Mouse (Mus musculus) stomach, postnatal 0 days (tissue): Measurements from ENCODE around the gene Adh6a. TPM values are rescaled to one million over a fixed set of nuclear protein-coding genes. Genes with fewer than 3 reads are reported as not detected.

ENCODE experiments used
- ATAC-seq: fragments of 200-750 bp; cut with Nextera tagmentation; 2 replicates; pipeline ENCODE4 v1.8.0; 2017; ENCODE audit not compliant: low FRiP score, low TSS enrichment
- DNase-seq: peaks from one replicate; pipeline ENCODE4 v3.0.0-alpha.2; 2016; ENCODE audit warnings: low spot score
- H3K27ac ChIP-seq: fragments of 300-500 bp; sonication (generic); replicated peaks from 2 replicates; pipeline ENCODE4 v1.5.1; 2014; ENCODE audit warnings: mild to moderate bottlenecking, control low read depth
- H3K27me3 ChIP-seq: fragments of 300-500 bp; sonication (generic); 2 replicates; pipeline ENCODE4 v1.6.1; 2014; ENCODE audit warnings: low read length; ENCODE audit not compliant: control insufficient read depth, insufficient read depth
- H3K36me3 ChIP-seq: fragments of 300-500 bp; sonication (generic); 2 replicates; pipeline ENCODE4 v1.6.1; 2014; ENCODE audit warnings: low read length, mixed read lengths; ENCODE audit not compliant: control insufficient read depth, insufficient read depth
- H3K4me1 ChIP-seq: fragments of 300-500 bp; sonication (generic); replicated peaks from 2 replicates; pipeline ENCODE4 v1.6.1; 2014; ENCODE audit warnings: antibody characterized with exemption; ENCODE audit not compliant: control insufficient read depth, insufficient read depth
- H3K4me2 ChIP-seq: fragments of 300-500 bp; sonication (generic); replicated peaks from 2 replicates; pipeline ENCODE4 v1.6.1; 2014; ENCODE audit warnings: low read depth, mild to moderate bottlenecking, control low read depth, moderate library complexity
- H3K4me3 ChIP-seq: fragments of 300-500 bp; sonication (generic); 2 replicates; pipeline ENCODE4 v1.5.1; 2014; ENCODE audit warnings: low read depth, low read length, control low read depth
- H3K9ac ChIP-seq: fragments of 300-500 bp; sonication (generic); 2 replicates; pipeline ENCODE4 v1.6.1; 2014; ENCODE audit warnings: mild to moderate bottlenecking, low read length, control low read depth, mixed read lengths
- H3K9me3 ChIP-seq: fragments of 300-500 bp; sonication (generic); 2 replicates; pipeline ENCODE4 v1.6.1; 2016; ENCODE audit warnings: low read length; ENCODE audit not compliant: control insufficient read depth
- CTCF ChIP-seq: IDR thresholded peaks from 2 replicates; pipeline ENCODE4 v1.5.1; 2016; ENCODE audit warnings: antibody characterized with exemption, low read depth, mild to moderate bottlenecking, moderate library complexity
- EP300 ChIP-seq: optimal IDR thresholded peaks from 2 replicates; pipeline ENCODE3; 2016; ENCODE audit warnings: antibody characterized with exemption
- WGBS: fragments of 180-500 bp; shearing (Covaris S2); extraction: QIAGEN DNeasy Blood & Tissue Kit; methylation state at CpG from one replicate; pipeline ENCODE4 v1.1.7; 2014; 5-methylcytosine and 5-hydroxymethylcytosine counted together
- polyA plus RNA-seq: library from polyadenylated mRNA; unstranded; fragments of >200 nt; fragmentation: Nextera tagmentation; extraction: Ambion mirVana; gene quantifications from 2 replicates; pipeline ENCODE4 v1.2.1, GENCODE M21; 2015

Gene Adh6a
- polyA plus RNA-seq, 1 experiment from 2014 or later: 47.0 TPM

DNA sequence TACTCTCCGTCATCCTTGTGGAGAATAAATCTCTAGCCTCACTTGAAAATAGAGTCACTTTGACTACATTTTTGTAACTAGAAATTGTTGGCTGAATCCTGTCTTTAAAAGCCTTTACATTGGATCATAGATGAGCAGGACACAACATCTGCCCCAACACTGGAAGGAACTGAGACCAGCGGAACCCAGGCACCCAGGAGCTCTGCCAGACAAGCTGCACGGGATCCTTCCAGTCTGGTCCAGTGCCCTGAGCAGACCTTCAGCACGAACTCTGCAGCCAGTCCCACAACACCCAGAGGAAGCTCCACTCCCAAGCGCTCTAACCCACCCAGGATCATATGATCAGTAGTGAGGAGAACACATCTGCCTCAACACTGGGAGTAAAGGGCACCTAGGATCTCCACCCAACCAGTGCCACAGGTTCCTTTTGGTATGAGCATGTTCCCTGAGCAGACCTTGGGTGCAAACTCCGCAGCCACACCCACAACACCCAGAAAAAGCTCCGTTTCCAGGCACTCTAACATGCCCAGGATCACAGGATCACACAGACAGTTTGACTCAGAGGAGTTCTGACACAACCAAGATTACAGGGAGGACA is 19.7 kb upstream of the Adh6a start:
- no peak for TF ChIP-seq CTCF
- no peak for TF ChIP-seq EP300
- Histone ChIP-seq H3K9me3 (no peaks in the 10 kb centered on the region), H3K27me3 (no peaks in the 10 kb centered on the region), H3K4me1 (no peaks in the 10 kb centered on the region), H3K4me2 (no peak overlapping the region), H3K27ac (no peak overlapping the region), H3K4me3 (no peak overlapping the region), H3K9ac (no peak overlapping the region), H3K36me3 (no peaks in the 10 kb centered on the region)
- DNase-seq: no peak
- no peak for ATAC-seq
- 78% methylated on average over 7 of the region's 7 CpGs for WGBS

DNA sequence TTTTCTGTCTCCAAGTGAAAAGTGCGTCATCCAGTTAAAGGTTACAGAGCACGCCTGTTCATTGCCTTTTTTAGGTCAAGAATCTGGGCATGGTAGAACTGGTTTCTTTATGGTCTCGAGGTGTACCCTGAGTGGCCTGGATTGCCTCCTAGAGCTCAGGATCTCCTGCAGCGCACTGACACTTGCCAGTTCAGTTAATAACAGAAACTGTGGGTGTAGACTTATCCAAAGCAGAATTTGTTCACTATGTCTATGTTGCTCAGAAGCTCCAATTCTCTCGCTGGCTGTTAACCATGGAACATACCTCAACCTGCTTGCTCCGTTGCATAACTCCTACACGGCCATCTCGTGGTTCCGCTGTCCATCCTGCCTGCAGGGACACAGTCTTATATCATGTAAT is 13.0 kb upstream of the Adh6a start:
- Histone ChIP-seq H3K4me1 (no peaks in the 10 kb centered on the region), H3K4me2 (no peak overlapping the region), H3K9ac (no peak overlapping the region), H3K27me3 (no peaks in the 10 kb centered on the region), H3K4me3 (no peak overlapping the region), H3K27ac (no peak overlapping the region), H3K36me3 (no peaks in the 10 kb centered on the region), H3K9me3 (no peaks in the 10 kb centered on the region)
- ATAC-seq (no peak), DNase-seq (no peak)
- 86% methylated on average over 9 of the region's 9 CpGs for WGBS
- TF ChIP-seq CTCF (no peak), EP300 (no peak)

DNA sequence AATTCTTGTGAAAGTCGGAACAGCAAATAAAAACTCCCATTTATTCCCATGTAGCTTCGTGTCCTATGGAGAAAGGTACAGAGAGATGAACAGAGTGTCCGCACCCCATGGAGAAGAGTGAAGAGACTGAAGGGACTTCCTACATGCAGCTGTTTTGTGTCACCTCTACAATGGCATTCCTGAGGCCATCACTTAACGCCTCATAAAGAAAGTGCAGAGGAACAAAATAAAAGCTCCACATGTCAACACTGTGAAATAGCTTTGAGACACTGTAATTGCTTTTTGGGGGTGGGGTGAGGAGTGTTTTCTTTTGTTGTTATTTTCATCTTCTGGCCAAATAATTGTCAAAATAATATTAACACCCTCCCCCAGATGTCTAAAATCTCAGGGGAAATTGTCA is 10.4 kb upstream of the Adh6a start:
- Histone ChIP-seq H3K9me3 (no peaks in the 10 kb centered on the region), H3K4me1 (no peaks in the 10 kb centered on the region), H3K4me2 (no peak overlapping the region), H3K27ac (no peak overlapping the region), H3K4me3 (no peak overlapping the region), H3K27me3 (no peaks in the 10 kb centered on the region), H3K36me3 (no peaks in the 10 kb centered on the region), H3K9ac (no peak overlapping the region)
- TF ChIP-seq CTCF: no peak
- ATAC-seq (no peak), DNase-seq (no peak)
- 77% methylated on average over 4 of the region's 4 CpGs for WGBS

DNA sequence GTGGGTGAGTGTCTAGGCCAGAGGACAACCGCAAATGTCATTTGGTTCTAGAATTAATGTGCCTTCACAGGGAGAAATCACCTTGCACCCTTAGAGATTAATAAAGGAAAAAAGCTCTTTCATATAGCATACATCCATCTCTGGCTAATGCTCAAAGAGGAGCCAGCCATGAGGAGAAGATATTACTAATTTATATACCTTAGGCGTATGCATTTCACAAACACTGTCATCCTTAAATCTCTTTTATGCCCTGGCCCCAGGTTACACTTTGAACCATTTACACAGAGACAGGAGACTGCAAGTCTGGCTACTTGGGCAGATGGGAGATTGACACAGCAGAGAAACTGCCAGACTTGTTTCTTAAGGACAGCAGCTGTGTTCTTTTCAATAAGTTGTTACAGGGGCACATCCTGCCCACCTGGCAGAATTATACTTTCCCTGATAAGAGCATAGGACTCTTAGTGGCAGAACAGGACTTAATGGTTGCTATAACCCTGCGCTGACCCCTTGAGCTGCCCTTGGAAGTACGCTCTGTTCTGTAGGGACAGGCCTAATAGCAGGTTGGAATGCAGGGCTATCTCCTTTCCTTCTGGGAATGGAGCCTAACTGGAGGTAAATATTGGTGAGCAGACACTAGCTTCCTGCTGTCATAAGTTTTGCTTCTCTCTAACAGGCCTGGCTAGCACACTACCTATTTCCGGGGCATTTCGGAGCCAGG is 9.2 kb upstream of the Adh6a start:
- ATAC-seq (no peak), DNase-seq (no peak)
- WGBS: 51% methylated on average over 6 of the region's 6 CpGs
- Histone ChIP-seq H3K27me3 (no peaks in the 10 kb centered on the region), H3K9ac (0 out of 2 replicates have a peak overlapping the region, but pooled peaks have one; percentile 23), H3K4me3 (no peak overlapping the region), H3K4me2 (no peak overlapping the region), H3K27ac (peak overlapping the region; percentile 81), H3K4me1 (no peaks in the 10 kb centered on the region), H3K9me3 (no peaks in the 10 kb centered on the region), H3K36me3 (no peaks in the 10 kb centered on the region)
- TF ChIP-seq CTCF: no peak
- TF ChIP-seq EP300: no peak

DNA sequence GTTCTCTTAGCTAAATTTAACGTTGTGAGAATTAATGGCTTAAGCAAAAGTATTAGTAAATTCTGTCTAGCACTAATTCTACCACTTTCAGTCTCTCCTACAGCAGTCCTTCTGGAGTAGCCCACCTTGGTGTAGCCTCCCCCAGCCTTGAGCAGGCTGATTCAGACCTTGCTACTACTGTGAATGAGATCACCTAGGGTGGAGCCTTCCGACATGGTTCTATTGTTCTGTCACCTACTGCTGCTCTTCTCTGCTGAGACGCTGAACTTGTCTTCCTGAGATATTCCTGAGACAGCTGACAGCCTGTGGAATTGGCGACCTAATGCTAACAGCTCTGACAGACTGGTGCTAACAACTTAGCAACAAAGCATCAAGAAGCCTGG is 8.6 kb upstream of the Adh6a start:
- peak; percentile 43; the same call in 1 of the 2 replicates for ATAC-seq
- TF ChIP-seq CTCF (no peak), EP300 (no peak)
- Histone ChIP-seq H3K27me3 (no peaks in the 10 kb centered on the region), H3K4me2 (no peak overlapping the region), H3K9ac (no peak overlapping the region), H3K36me3 (no peaks in the 10 kb centered on the region), H3K9me3 (no peaks in the 10 kb centered on the region), H3K27ac (peak overlapping the region; percentile 81), H3K4me3 (no peak overlapping the region), H3K4me1 (no peaks in the 10 kb centered on the region)
- no peak for DNase-seq
- WGBS: 32% methylated on average over 4 of the region's 4 CpGs

DNA sequence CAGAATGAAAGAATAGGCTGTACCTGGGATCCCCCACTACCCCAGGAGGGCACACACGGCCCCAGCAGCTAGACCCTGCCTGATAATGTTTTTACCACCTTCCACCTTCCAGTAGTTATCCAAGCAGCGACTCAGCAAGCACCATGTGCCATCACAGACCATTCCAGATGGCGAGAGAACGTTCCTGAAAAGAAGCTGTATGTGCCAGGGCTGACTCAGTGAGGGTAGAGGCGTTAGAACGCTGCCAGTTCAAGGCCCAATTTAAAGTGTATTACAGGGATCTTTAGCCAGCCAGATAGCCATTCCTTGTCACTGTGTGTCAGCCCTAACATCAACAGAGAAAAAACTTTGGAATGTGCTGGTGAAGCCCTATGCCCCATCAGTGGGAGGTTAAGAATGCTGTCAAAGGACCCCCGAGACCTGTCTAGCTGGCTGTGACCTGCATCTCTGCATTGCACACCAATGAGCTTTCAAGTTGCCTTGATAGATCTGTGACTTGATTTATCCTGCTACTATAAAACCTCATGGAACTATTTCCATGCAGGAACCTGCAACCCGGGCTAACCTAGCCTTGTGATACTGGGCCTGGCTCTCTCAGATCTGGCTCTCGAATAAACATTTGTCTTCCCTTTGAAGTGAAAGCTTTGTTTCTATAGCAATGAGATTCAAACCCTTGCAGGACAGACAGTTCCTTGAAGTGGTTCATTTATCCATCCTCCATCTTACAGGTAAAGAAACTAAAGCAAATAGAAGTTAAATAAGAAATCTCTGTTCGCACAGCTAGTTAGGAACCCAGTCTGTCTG is 7.4 kb upstream of the Adh6a start:
- no peak overlapping the region for H3K9ac ChIP-seq
- no peak for ATAC-seq
- H3K27ac ChIP-seq: peak overlapping the region; percentile 13; the same call in 1 of the 2 replicates
- peak; percentile 29 for DNase-seq
- H3K9me3 ChIP-seq: no peaks in the 10 kb centered on the region
- no peaks in the 10 kb centered on the region for H3K36me3 ChIP-seq
- no peak overlapping the region for H3K4me2 ChIP-seq
- TF ChIP-seq EP300 (no peak), CTCF (no peak)
- no peaks in the 10 kb centered on the region for H3K27me3 ChIP-seq
- 47% methylated on average over 10 of the region's 10 CpGs for WGBS
- no peaks in the 10 kb centered on the region for H3K4me1 ChIP-seq
- H3K4me3 ChIP-seq: no peak overlapping the region
